Mouse (Mus musculus): ENCODE results near the gene 2410131K14Rik.

2410131K14Rik gene

DNA sequence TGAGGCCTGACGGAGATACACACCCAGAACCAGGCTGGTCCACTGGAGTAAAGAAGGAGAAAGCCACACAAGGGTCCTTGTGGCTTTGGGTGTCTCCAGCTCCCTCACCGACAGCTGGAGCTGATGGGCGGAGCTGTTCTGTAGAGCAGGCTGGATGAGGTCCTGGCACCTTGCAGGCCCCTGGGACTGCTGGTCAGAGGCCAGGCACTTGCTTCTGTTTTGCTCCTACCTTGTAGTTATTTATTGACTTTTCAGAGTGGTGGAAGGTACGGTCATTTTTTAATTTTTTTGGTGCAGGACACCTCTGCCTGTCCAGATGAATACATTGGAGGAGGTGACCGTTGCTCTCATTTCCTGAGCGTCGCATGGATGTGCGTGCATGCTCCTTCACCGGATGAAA is 16.2 kb downstream of the 2410131K14Rik start:
- DNase-seq (ENCODE audit: low spot score in 2 of 2) = no peak

GRCm38 (mm10) chr5:118262418-118262817 is 17.4 kb downstream of the 2410131K14Rik start:
- no peak for DNase-seq (ENCODE audit: low spot score in 2 of 2)

GRCm38 (mm10) chr5:118264279-118264678 is 19.3 kb downstream of the 2410131K14Rik start:
- no peak for DNase-seq (ENCODE audit: low spot score in 2 of 2)

GRCm38 (mm10) chr5:118265366-118265765 is 20.3 kb downstream of the 2410131K14Rik start:
- DNase-seq (ENCODE audit: low spot score in 2 of 2) = no peak

GRCm38 (mm10) chr5:118266309-118266708 is 21.3 kb downstream of the 2410131K14Rik start:
- no peak for DNase-seq (ENCODE audit: low spot score in 2 of 2)

- DNase-seq (ENCODE audit: low spot score in 2 of 2) = peak; percentile 89 to 90
These were observed 24.0 kb downstream of the 2410131K14Rik start for GRCm38 (mm10) chr5:118268987-118269386.

DNA sequence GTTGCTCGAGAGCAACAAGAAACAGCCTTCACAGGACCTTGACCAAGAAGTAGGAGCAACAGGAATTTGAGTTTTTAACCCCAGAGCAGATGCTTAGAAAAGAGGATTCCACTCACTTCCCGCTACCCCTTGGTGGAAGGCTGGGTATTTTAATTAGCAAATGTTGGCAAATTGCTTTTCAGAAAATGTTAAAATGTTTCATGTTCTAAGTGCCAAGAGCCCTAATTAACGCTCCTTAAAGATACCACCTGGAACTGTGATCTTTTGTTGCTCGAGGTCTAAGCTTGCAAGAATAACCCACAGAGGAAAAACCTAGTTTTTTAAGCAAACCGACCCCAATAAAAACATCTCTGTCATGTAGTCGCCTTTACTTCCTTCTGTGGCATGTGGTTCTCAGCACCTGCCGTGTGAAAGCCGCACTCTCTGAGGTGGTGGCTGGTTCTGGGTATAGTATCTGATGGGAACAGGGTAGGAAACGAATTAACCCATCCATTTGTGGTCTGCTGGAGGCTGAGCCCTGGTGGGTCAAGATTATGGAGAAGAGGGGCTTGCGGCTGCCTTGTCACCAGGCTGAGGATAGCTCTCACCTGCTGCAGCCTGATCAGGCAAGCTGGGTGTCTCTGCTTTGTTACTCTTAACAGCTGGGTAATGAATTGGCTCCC is 26.6 kb downstream of the 2410131K14Rik start:
- no peak for DNase-seq (ENCODE audit: low spot score in 2 of 2)

GRCm38 (mm10) chr5:118273446-118273845 is 28.4 kb downstream of the 2410131K14Rik start:
- no peak for DNase-seq (ENCODE audit: low spot score in 2 of 2)

GRCm38 (mm10) chr5:118274546-118274945 is 29.5 kb downstream of the 2410131K14Rik start:
- no peak for DNase-seq (ENCODE audit: low spot score in 2 of 2)

GRCm38 (mm10) chr5:118276281-118276680 is 31.3 kb downstream of the 2410131K14Rik start:
- no peak for DNase-seq (ENCODE audit: low spot score in 2 of 2)

- no peak for DNase-seq (ENCODE audit: low spot score in 2 of 2)
These were observed 31.7 kb downstream of the 2410131K14Rik start for GRCm38 (mm10) chr5:118276711-118277110.

GRCm38 (mm10) chr5:118277741-118278495 is 32.9 kb downstream of the 2410131K14Rik start:
- no peak for DNase-seq (ENCODE audit: low spot score in 2 of 2)

- no peak for DNase-seq (ENCODE audit: low spot score in 2 of 2)
These were observed 46.4 kb downstream of the 2410131K14Rik start for GRCm38 (mm10) chr5:118291453-118291852.

- DNase-seq (ENCODE audit: low spot score in 2 of 2) = no peak
These were observed 47.4 kb downstream of the 2410131K14Rik start for GRCm38 (mm10) chr5:118292476-118292875.

GRCm38 (mm10) chr5:118294086-118294864 is 49.2 kb downstream of the 2410131K14Rik start:
- peak; percentile 67 to 77 for DNase-seq (ENCODE audit: low spot score in 2 of 2)

GRCm38 (mm10) chr5:118294865-118295258 is 49.8 kb downstream of the 2410131K14Rik start:
- no peak for DNase-seq (ENCODE audit: low spot score in 2 of 2)

DNA sequence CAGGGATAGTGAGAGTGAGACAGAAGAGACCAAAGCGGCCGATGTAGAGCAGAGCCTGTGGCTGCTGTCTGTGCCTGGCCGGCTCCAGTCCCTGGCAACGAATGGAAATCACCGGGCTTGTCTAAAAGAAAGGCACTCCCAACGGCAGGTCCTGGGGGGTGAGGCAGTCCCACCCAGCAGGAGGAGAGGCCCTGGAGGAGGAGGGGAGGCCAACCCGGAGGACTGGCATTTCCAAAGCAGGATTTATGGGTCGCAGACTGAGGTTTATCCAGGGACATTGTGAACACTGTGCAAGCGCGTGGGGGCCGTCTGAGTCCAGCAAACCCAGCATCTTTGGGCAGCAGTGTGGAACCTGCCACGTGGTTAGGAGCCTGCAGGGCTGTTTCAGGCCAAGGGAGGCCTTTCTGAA is 52.3 kb downstream of the 2410131K14Rik start:
- DNase-seq (ENCODE audit: low spot score in 2 of 2) = no peak

- DNase-seq (ENCODE audit: low spot score in 2 of 2) = no peak
These were observed 54.8 kb downstream of the 2410131K14Rik start for GRCm38 (mm10) chr5:118299720-118300400.

DNA sequence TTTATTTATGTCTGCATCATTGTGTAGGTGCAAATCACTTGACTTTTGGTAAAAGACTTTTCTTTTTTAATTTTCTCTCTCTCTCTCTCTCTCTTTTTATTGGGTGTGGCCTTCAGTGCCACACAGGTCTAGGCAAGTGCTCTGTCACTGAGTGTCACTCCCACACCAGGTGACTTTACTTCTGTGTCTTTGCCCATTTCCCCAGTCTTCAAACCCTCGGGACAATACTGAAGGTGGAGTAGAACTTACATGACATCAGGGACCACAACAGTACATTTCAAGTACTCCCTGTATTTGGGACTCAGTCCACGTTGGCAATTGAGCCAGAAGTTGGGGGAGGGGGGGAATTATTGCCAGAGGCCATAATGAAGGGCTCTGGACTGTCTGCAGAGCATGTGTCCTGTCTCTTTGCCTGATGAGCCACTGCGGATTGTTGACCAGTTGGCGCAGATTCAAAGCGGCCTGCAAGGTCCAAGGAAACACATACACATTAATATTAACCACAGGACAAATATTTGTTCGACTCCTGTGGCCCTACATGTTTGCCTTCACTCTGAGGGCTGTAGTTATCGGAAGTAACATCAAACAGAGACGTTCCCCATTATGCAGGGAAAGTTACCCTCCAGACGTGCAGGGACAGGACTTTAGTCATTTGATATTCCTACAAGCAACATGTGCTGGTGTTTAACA is 57.6 kb downstream of the 2410131K14Rik start:
- DNase-seq (ENCODE audit: low spot score in 2 of 2) = no peak

GRCm38 (mm10) chr5:118304970-118305618 is 60.1 kb downstream of the 2410131K14Rik start:
- DNase-seq (ENCODE audit: low spot score in 2 of 2) = no peak

- DNase-seq (ENCODE audit: low spot score in 2 of 2) = no peak
These were observed 65.4 kb downstream of the 2410131K14Rik start for GRCm38 (mm10) chr5:118310389-118310788.
